Mouse (Mus musculus) erythroblast, embryonic 14.5 days (primary cell): ENCODE results near the gene Tbc1d22b.

ENCODE experiments used
- GATA1 ChIP-seq: IDR thresholded peaks from 2 replicates; pipeline ENCODE4 v1.6.1; 2012; ENCODE audit warnings: low read length, inconsistent platforms, mixed read lengths
- TAL1 ChIP-seq: IDR thresholded peaks from 3 replicates; pipeline ENCODE4 v1.6.1; 2012; ENCODE audit warnings: low read length, inconsistent platforms, mixed read lengths

DNA sequence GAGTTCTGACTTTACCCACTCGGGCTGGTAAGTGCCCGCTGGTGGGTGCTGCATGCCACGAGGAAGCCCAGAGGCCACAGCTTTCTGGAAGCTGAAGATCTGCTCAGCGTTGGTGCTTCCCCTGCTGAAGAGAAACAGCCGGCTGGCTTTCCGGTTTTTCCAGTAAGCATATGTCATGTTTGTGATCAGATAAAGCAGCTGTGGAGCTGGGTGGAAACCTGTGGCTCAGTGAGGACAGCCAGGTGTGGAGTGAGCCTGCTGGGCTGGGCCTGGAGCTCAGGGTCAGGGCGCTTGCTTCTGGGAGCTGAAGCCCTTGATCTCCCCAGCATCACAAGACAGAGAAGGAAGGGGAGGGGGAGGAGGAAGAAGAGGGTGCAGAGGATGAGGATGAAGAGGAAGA, 7.3 kb downstream of the Tbc1d22b start:
- peak; percentile 26; the same call in 1 of the 2 replicates for TF ChIP-seq GATA1
- no peak for TF ChIP-seq TAL1
